Mouse (Mus musculus): ENCODE data around the gene Epb41.

Gene Epb41

GRCm38 (mm10) chr4:132074933-132075769, at the start of gene Epb41:
Epb41 (minus strand) TSS chr4:132075321.
- ChIA-PET CTCF (interaction anchor here (0.5 to 1.4 kb wide), 13 partner anchors 14 to 693 kb away, joined by 3 to 7 read pairs (median 3); partner anchors contain the start of gene Rpa2 (in 1 of the 4)), POLR2A (interaction anchor here in 3 of 4 experiments (0.6 to 4.4 kb wide), 57 partner anchors 9 to 1555 kb away, joined by 3 to 22 read pairs (median 4); partner anchors contain the start of genes Srsf4 (in 3 of the 3), Taf12 (in 1 of the 3) and Ythdf2 (in 1 of the 3))

DNA sequence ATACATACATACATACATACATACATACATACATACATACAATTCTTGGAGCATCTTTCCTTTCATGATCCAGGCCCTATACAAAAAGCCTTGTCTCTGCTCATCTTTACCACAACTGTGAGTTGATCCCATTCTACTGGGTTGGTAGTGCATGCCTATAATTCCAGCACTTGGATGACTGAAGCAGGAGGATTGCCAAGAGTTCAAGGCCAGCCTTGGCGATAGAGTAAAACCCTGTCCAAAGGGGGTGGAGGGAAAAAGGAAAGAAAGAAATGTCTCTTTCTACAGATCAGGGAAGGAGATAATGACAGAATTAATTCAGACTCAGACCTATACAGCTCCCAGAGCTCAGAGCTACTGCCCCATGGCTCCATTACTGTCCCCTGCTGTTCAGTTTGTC, 48.0 kb upstream of the Epb41 start:
- POLR2A ChIA-PET, result no interaction called here
- CTCF ChIA-PET, result interaction anchor here in 1 of 4 experiments (1.3 to 1.9 kb wide), 2 partner anchors 9 to 35 kb away, joined by 3 to 12 read pairs; no protein-coding TSS in a partner anchor

DNA sequence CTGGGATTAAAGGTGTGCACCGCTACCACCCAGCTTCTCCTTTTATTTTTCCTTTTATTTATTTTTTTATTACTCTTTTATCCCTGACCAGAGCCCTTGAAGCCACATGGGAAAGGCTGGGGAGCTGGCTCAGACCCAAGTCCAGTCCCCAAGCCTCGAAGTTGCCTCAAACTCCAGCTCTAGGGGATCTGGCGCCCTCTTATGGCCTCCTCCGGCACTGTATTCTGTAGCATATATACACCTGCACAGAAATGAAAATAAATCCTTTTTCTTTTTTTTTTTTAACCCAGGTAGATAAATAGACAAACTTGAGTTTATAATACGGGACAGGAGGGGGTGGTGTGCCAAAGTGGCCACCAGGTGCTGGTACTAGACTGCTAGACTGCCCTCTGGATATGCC, 46.6 kb upstream of the Epb41 start:
- ChIA-PET POLR2A (interaction anchor here in 3 of 4 experiments (0.6 to 1.4 kb wide), 8 partner anchors 8 to 393 kb away, joined by 3 to 5 read pairs (median 4); no protein-coding TSS in a partner anchor), CTCF (interaction anchor here (0.5 to 1.9 kb wide), 46 partner anchors 8 to 1087 kb away, joined by 3 to 12 read pairs (median 3); partner anchors contain the start of genes Gm10300 (in 1 of the 4) and Srsf4 (in 1 of the 4))

DNA sequence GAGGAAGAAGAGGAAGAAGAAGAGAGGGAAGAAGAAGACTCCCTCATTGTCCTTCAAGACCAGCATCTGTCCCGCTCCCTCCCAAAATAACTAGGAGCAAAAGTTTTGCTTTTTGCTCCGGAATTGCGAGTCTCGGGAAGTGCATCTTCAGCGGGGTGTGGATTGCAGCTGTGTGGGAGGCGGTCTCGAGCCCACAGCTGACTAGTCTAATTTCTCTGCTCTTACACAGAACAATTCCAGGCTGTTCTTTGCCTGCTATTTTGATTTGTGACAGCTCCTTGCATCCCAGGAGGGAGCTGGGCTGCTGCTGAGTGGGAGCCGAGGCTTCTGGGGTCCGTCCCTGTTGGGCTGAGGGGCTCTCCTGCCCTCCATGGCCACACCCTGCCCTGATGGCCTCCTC, 44.4 kb upstream of the Epb41 start:
- CTCF ChIA-PET, result interaction anchor here in 3 of 4 experiments (0.5 to 1.6 kb wide), 3 partner anchors 31 to 142 kb away, joined by 3 read pairs; no protein-coding TSS in a partner anchor
- POLR2A ChIA-PET, result interaction anchor here in 2 of 4 experiments (0.6 to 1.4 kb wide), 3 partner anchors 43 to 247 kb away, joined by 3 to 6 read pairs (median 4); no protein-coding TSS in a partner anchor

DNA sequence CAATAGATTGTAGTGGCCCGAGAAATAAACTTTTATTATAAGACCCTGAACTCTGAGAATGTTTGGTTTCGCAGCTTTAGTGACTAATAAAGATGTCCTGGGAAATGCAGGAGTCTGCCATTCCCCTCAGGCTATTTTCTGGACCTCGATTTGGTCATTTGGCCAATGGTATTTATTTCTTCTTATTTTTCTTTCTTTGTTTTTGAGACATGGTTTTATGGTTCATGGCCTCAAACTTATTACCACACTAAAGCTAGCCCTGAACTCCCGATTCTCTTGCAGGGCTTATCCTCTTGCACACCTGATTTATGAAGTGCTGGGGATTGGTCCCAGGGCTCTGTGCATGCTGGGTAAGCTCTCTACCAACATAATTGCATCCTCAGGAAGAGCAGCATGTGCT, 41.2 kb upstream of the Epb41 start:
- CTCF ChIA-PET, result no interaction called here
- POLR2A ChIA-PET, result no interaction called here

DNA sequence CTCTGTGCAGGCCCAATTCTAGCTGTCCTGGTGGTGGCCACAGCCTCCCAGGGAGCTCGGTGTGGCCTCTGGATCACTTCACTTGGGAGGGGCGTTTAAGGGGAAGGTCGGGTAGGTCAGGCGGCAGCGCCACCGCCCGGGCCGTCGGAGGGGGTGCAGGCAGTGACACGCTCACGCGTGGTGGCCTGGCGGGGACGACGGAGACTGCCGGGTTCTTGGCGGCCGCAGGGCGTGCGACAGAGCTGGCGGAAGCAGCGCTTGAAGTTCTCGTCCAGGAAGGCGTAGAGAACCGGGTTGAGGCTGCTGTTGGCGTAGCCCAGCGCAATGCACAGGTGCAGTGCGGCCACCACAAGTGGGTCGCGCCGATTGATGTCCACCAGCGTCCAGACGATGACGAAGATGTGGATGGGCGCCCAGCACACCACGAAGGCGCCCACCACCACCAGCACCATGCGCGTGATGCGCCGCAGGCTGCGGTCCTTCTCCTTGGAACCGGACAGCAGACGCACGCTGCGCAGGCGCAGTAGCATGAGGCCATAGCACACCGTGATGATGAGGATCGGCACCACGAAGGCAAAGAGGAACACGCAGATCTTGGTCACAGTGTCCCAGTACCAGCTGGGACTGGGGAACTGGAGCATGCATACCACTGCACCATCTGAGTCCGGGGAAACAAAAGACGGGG, 38.4 kb upstream of the Epb41 start:
- CTCF ChIA-PET, result interaction anchor here (0.5 to 1.9 kb wide), 15 partner anchors 8 to 178 kb away, joined by 3 to 7 read pairs (median 4); no protein-coding TSS in a partner anchor
- POLR2A ChIA-PET, result interaction anchor here in 3 of 4 experiments (0.5 to 2.0 kb wide), 22 partner anchors 8 to 396 kb away, joined by 3 to 7 read pairs (median 3); partner anchors contain the start of genes Sesn2 (in 1 of the 3) and Taf12 (in 1 of the 3)

- CTCF ChIA-PET, result interaction anchor here (0.6 to 1.5 kb wide), 6 partner anchors 10 to 91 kb away, joined by 3 to 8 read pairs (median 3); no protein-coding TSS in a partner anchor
- POLR2A ChIA-PET, result interaction anchor here in 3 of 4 experiments (0.5 to 1.7 kb wide), 19 partner anchors 10 to 405 kb away, joined by 3 to 18 read pairs (median 3); partner anchors contain the start of genes Gm10300 (in 2 of the 3) and Epb41 (in 1 of the 3)
These were observed 36.1 kb upstream of the Epb41 start for GRCm38 (mm10) chr4:132111227-132111626.

- CTCF ChIA-PET, result interaction anchor here (0.6 to 2.5 kb wide), 9 partner anchors 13 to 70 kb away, joined by 3 to 10 read pairs (median 5); no protein-coding TSS in a partner anchor
- POLR2A ChIA-PET, result interaction anchor here in 1 of 4 experiments (0.6 to 2.5 kb wide), 3 partner anchors 20 to 161 kb away, joined by 3 to 8 read pairs (median 5); no protein-coding TSS in a partner anchor
These were observed 33.1 kb upstream of the Epb41 start for GRCm38 (mm10) chr4:132108221-132108620.

DNA sequence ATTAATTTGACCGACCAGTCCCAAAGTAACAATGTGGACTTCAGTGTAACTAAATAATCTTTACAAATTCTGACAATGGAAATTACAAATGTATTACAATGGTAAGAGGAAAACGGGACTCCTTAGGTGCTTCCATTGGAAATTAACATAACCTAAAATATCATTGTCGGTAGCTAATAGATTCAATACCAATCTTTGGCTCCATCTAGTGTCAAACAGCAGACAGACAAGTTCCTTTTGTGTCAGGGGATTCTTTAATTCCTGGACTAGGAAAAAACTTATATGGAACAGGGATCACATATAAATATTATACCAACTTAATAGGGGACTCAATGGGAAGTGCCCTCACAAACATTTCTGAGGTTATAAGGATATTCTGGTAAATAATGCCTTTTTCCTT, 26.0 kb upstream of the Epb41 start:
- POLR2A ChIA-PET, result interaction anchor here in 1 of 4 experiments (0.8 kb wide), 1 partner anchor 10 kb away, joined by 3 read pairs; no protein-coding TSS in a partner anchor
- CTCF ChIA-PET, result interaction anchor here in 2 of 4 experiments (0.6 to 1.2 kb wide), 5 partner anchors 12 to 196 kb away, joined by 3 to 5 read pairs (median 4); no protein-coding TSS in a partner anchor

- CTCF ChIA-PET, result interaction anchor here in 1 of 4 experiments (0.8 kb wide), 1 partner anchor 11 kb away, joined by 4 read pairs; no protein-coding TSS in a partner anchor
- POLR2A ChIA-PET, result interaction anchor here in 2 of 4 experiments (1.0 to 1.6 kb wide), 3 partner anchors 12 to 81 kb away, joined by 3 to 4 read pairs (median 4); no protein-coding TSS in a partner anchor
These were observed 24.4 kb upstream of the Epb41 start for GRCm38 (mm10) chr4:132099548-132099947.

GRCm38 (mm10) chr4:132095043-132095442, 19.9 kb upstream of the Epb41 start:
- CTCF ChIA-PET, result no interaction called here
- POLR2A ChIA-PET, result interaction anchor here in 1 of 4 experiments (0.6 kb wide), 1 partner anchor 250 kb away, joined by 3 read pairs; no protein-coding TSS in a partner anchor

GRCm38 (mm10) chr4:132093928-132094327, 18.8 kb upstream of the Epb41 start:
- CTCF ChIA-PET, result interaction anchor here in 2 of 4 experiments (1.1 to 1.5 kb wide), 2 partner anchors 19 to 84 kb away, joined by 3 to 5 read pairs; no protein-coding TSS in a partner anchor
- POLR2A ChIA-PET, result interaction anchor here in 3 of 4 experiments (0.6 to 1.7 kb wide), 4 partner anchors 12 to 40 kb away, joined by 5 to 6 read pairs (median 5); no protein-coding TSS in a partner anchor

DNA sequence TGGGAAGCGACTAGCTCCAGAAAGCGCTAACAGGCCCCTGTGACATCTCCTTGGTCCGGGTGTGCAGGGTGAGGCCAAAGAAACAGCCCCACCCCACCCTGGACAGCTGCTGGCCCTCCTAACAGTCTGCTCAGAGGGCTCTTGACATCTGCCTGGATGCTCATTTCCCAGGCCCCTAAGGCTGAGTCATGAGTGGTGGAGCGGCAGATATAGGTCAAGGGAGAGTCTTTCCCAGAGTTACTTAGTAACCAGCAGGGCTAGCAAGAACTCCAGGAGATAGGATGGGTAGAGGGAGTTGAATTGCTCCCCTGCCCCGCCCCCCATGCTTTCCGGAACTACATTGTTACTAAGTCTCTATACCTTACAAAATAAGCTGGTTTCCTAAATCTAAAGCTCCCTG, 18.0 kb upstream of the Epb41 start:
- POLR2A ChIA-PET, result interaction anchor here in 2 of 4 experiments (0.8 to 1.7 kb wide), 8 partner anchors 13 to 220 kb away, joined by 3 to 5 read pairs (median 4); partner anchors contain the start of gene Srsf4 (in 1 of the 2)
- CTCF ChIA-PET, result interaction anchor here (0.7 to 1.5 kb wide), 4 partner anchors 17 to 85 kb away, joined by 3 to 5 read pairs (median 4); no protein-coding TSS in a partner anchor

GRCm38 (mm10) chr4:132088921-132089320, 13.8 kb upstream of the Epb41 start:
- ChIA-PET POLR2A (interaction anchor here in 3 of 4 experiments (0.9 to 1.9 kb wide), 6 partner anchors 88 to 181 kb away, joined by 3 to 9 read pairs (median 4); no protein-coding TSS in a partner anchor), CTCF (interaction anchor here (0.5 to 1.9 kb wide), 72 partner anchors 8 to 1129 kb away, joined by 3 to 28 read pairs (median 4); partner anchors contain the start of genes Gm10300 (in 1 of the 4) and Oprd1 (in 1 of the 4))

GRCm38 (mm10) chr4:132085114-132085513, 10.0 kb upstream of the Epb41 start:
- ChIA-PET POLR2A (interaction anchor here in 1 of 4 experiments (1.5 kb wide), 1 partner anchor 9 kb away, joined by 7 read pairs; the partner anchor contains the start of gene Epb41), CTCF (no interaction called here)

- ChIA-PET POLR2A (interaction anchor here in 2 of 4 experiments (0.5 to 1.4 kb wide), 7 partner anchors 9 to 113 kb away, joined by 3 to 5 read pairs (median 4); no protein-coding TSS in a partner anchor), CTCF (interaction anchor here (0.6 to 2.7 kb wide), 25 partner anchors 8 to 1267 kb away, joined by 3 to 16 read pairs (median 4); no protein-coding TSS in a partner anchor)
These were observed 5.4 kb upstream of the Epb41 start for GRCm38 (mm10) chr4:132080492-132080983.
